Mouse (Mus musculus) liver, postnatal 0 days (tissue): ENCODE data around the gene Rai2.

Experiments
- CTCF ChIP-seq: sonication (generic); IDR thresholded peaks from 2 replicates; pipeline ENCODE4 v1.5.1; 2016; ENCODE audit warnings: antibody characterized with exemption, low read depth
- EP300 ChIP-seq: IDR thresholded peaks from 2 replicates; pipeline ENCODE4 v1.6.1; 2016; ENCODE audit warnings: antibody characterized with exemption, low read depth, mild to moderate bottlenecking

GRCm38 (mm10) chrX:161733581-161734309, 16.9 kb downstream of the Rai2 start:
- TF ChIP-seq CTCF (no peak), EP300 (no peak)
